Mouse (Mus musculus): ENCODE measurements around the gene Slc1a1. TPM values are rescaled to one million over a fixed set of nuclear protein-coding genes. Genes with fewer than 3 reads are reported as not detected.

Slc1a1 gene
- polyA plus RNA-seq, 1 experiment from 2014 or later, result 11.4 TPM

DNA sequence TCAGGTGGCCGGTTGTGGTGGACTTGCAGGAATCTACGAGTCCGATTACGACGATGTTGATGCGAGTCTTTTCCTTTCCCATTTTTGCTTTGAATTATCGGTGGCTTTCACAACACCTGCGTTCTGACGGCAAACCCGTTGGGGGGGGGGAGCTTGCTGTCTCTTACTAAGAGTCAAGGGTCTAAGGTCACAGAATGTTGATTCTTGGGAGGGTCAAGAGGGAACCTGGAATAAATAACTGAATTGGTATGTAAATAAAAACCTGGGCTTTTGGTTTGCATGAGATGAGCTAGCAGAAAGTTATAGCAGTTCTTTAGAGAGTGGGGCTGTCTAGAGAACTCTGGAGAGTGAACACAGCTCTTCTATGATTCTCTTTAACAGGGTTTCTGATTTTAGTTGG, 28.8 kb downstream of the Slc1a1 start:
- 95% methylated on average over 10 of the region's 10 CpGs for WGBS
- Histone ChIP-seq H3K4me3 (no peak overlapping the region), H3K36me3 (no peaks in the 10 kb centered on the region), H3K9me3 (no peaks in the 10 kb centered on the region), H3K27me3 (replicated peaks) (no peaks in the 10 kb centered on the region), H3K4me2 (replicated peaks) (no peak overlapping the region), H3K27ac (no peak overlapping the region), H3K9ac (no peak overlapping the region), H3K4me1 (0 out of 2 replicates have a peak, but pooled peaks cover 4% of the 10 kb centered on the region)
- no peak for ATAC-seq (ENCODE audit: low FRiP score, low read depth)

DNA sequence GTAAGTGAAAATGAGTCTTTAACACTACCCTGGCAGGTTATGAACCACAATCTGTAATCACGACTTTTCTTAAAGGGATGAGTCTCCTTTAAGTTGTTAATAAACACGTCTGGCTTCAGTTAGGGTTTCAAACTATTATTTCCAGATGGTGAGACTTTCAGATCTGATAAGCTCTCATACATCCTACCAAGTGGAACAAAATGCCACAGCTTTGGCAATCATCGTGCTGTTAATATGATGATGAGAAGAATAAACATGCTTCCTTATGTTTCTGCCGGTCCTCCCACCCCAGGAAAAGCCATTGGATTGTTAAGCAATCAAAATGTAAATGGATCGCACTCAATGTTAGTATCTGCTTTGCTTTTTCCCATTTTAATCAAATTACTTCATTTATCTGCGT, 30.1 kb downstream of the Slc1a1 start:
- Histone ChIP-seq H3K4me3 (no peak overlapping the region), H3K4me2 (replicated peaks) (no peak overlapping the region), H3K9me3 (no peaks in the 10 kb centered on the region), H3K27me3 (replicated peaks) (no peaks in the 10 kb centered on the region), H3K9ac (no peak overlapping the region), H3K4me1 (0 out of 2 replicates have a peak, but pooled peaks cover 4% of the 10 kb centered on the region), H3K27ac (no peak overlapping the region), H3K36me3 (no peaks in the 10 kb centered on the region)
- WGBS, result 74% methylated on average over 6 of the region's 6 CpGs
- no peak for ATAC-seq (ENCODE audit: low FRiP score, low read depth)

DNA sequence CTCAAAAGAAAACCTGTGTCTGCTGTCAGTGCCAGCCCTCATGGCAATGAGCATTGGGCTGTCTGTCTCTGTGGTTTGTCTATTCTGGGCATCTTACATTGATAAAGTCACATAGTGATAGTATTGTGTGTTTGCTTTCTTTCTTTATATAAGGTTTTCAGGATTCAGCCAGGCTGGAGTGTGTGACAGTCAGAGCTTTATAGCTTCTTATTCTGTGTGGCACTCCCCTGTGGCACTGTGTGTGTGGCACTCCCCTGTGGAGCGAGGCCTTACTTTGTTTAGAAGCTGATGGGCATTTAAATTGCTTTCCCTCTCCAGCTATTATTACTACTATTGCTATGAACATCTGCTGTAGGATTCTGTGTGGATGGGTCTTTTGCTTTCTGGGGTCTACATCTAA, 30.7 kb downstream of the Slc1a1 start:
- Histone ChIP-seq H3K4me3 (no peak overlapping the region), H3K27me3 (replicated peaks) (no peaks in the 10 kb centered on the region), H3K36me3 (no peaks in the 10 kb centered on the region), H3K4me1 (0 out of 2 replicates have a peak, but pooled peaks cover 4% of the 10 kb centered on the region), H3K4me2 (replicated peaks) (no peak overlapping the region), H3K27ac (no peak overlapping the region), H3K9me3 (no peaks in the 10 kb centered on the region), H3K9ac (no peak overlapping the region)
- WGBS, result 40% methylated on average over 1 of the region's 1 CpGs
- ATAC-seq (ENCODE audit: low FRiP score, low read depth), result peak; percentile 50; the same call in 1 of the 2 replicates

DNA sequence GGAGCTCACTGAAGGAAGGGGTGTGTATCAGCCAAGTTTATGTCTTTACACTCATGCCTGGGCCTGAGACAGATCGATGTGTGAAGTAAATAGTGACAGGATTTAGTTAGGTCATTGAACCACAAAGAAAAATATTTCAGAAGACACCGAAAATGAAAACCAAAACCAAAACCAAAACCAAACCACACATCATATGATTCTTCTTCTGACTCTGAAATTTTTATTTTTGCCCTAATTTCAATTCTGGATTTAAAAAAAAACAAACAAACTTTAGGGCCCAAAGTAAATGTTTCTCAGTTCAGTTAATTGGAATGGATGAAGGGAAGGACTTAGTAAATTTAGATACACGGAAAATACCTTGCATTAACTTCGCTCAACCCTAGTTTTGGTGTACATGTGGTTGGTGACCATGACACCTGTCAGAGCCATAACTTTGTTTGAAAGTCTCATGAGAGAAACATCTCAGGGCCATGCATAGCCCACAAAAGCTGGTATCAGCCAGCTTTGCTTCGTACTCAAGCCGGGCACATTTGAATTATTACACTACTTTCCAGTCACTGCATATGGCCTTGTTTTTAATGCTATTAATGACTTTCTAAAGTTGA, 34.5 kb downstream of the Slc1a1 start:
- 88% methylated on average over 6 of the region's 6 CpGs for WGBS
- no peak overlapping the region for H3K4me3 ChIP-seq
- ATAC-seq (ENCODE audit: low FRiP score, low read depth), result no peak
- H3K9ac ChIP-seq, result no peak overlapping the region
- H3K4me2 ChIP-seq (replicated peaks), result no peak overlapping the region
- no peaks in the 10 kb centered on the region for H3K27me3 ChIP-seq (replicated peaks)
- 0 out of 2 replicates have a peak, but pooled peaks cover 4% of the 10 kb centered on the region for H3K4me1 ChIP-seq
- H3K9me3 ChIP-seq, result no peaks in the 10 kb centered on the region
- no peak overlapping the region for H3K27ac ChIP-seq
- no peaks in the 10 kb centered on the region for H3K36me3 ChIP-seq

DNA sequence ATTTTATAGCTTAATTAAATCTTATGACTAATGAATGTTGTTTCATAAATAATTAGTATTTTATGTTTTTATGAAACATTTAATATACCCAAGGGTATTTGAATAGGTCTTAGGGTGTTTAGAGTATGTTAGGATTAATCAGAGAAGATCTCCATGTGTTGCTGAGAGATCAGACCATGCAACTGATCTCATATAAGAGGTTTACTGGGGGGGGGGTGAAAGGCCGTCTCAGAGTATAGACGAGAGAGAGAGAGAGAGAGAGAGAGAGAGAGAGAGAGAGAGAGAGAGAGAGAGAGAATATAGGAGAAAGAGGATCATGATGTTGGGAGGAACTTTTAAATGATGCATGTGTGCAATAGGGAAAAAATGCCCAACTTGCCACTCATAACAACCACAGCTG, 35.5 kb downstream of the Slc1a1 start:
- H3K4me1 ChIP-seq, result 0 out of 2 replicates have a peak, but pooled peaks cover 4% of the 10 kb centered on the region
- H3K27me3 ChIP-seq (replicated peaks), result no peaks in the 10 kb centered on the region
- no peak overlapping the region for H3K4me3 ChIP-seq
- no peak overlapping the region for H3K4me2 ChIP-seq (replicated peaks)
- no peaks in the 10 kb centered on the region for H3K9me3 ChIP-seq
- WGBS, result 73% methylated on average over 2 of the region's 2 CpGs
- no peak overlapping the region for H3K27ac ChIP-seq
- H3K36me3 ChIP-seq, result no peaks in the 10 kb centered on the region
- H3K9ac ChIP-seq, result no peak overlapping the region
- ATAC-seq (ENCODE audit: low FRiP score, low read depth), result no peak

DNA sequence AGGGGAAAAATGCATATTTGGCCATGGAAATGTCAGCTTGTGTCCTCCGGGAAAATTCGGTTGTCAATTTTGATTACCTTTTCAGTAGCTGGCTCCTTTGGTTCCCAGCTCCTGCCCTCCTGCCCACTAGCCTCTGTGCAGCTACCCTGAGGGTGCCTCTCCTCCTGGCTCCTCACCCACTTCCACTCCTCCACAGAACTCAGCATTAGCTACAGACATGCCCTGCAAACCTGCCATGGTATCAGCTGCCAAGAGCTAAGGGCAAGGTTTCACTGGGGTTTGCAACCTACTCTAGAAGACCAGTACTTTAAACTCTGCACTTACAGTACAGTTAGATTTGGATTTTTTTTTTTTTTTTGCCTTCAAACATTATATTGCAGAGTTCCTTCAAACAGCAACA, 44.6 kb downstream of the Slc1a1 start:
- H3K36me3 ChIP-seq, result no peaks in the 10 kb centered on the region
- 84% methylated on average over 2 of the region's 2 CpGs for WGBS
- no peak overlapping the region for H3K4me3 ChIP-seq
- H3K4me1 ChIP-seq, result peaks cover 3% of the 10 kb centered on the region; the same call in 1 of the 2 replicates
- H3K9me3 ChIP-seq, result no peaks in the 10 kb centered on the region
- no peak for ATAC-seq (ENCODE audit: low FRiP score, low read depth)
- no peaks in the 10 kb centered on the region for H3K27me3 ChIP-seq (replicated peaks)
- no peak overlapping the region for H3K4me2 ChIP-seq (replicated peaks)
- H3K27ac ChIP-seq, result no peak overlapping the region
- no peak overlapping the region for H3K9ac ChIP-seq

DNA sequence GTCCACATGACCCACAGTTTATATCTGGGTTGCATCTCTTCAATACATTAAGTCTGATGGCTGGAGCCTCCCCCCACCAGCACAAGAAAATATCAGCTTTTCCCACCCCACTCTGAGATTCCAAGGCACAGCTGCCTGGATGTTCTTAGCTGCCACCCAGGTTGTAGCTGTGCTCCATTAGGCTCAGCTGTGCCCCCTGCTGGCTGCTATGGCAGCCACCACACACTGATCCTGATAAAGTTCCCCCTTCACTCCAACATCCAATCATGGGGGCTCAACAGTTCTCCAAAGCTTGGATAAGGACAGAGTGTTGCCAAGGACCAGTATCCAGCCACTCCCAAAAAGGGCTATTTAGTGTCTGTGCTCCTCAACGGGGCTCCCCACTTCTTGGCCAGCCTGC, 48.3 kb downstream of the Slc1a1 start:
- no peak overlapping the region for H3K9ac ChIP-seq
- no peaks in the 10 kb centered on the region for H3K4me1 ChIP-seq
- no peaks in the 10 kb centered on the region for H3K27me3 ChIP-seq (replicated peaks)
- H3K36me3 ChIP-seq, result no peaks in the 10 kb centered on the region
- WGBS, result 72% methylated on average over 1 of the region's 1 CpGs
- H3K27ac ChIP-seq, result no peak overlapping the region
- no peaks in the 10 kb centered on the region for H3K9me3 ChIP-seq
- H3K4me2 ChIP-seq (replicated peaks), result no peak overlapping the region
- no peak overlapping the region for H3K4me3 ChIP-seq
- ATAC-seq (ENCODE audit: low FRiP score, low read depth), result no peak

DNA sequence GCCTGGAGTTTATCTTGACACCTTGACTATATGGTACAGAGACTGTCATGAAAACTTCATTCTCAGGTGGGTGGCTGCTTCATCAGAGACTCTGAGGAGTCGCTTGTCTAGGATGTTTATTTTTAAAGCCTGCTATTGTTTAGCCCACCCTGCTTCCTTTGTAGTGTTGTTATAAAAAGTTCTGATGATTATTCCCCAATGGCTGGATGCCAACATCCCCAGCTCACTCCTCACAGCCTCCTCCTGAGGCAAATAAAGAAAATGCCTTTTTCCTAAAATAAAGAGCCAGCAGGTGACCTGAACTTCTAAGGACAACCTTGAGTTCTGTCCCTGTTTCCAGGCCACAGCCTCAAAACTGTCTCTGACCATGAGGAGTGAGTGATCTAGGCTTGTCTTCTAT, 53.6 kb downstream of the Slc1a1 start:
- 59% methylated on average over 1 of the region's 1 CpGs for WGBS

DNA sequence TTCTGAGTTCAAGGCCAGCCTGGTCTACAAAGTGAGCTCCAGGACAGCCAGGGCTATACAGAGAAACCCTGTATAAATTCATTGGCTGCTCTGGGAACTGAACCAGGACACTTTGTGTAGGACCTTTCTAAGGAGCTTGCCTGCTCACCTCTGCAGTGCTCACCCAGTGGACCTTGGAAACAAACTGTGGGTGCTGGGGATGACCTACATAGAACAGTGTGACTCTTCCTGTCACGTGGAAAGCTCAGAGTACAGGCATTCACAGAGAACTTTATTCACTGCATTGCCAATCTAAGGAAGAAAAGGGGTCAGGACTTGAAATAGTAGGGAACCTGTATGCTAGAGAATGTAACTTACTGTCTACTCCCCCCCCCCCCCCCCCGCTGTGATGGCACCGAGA, 54.4 kb downstream of the Slc1a1 start:
- Histone ChIP-seq H3K9me3 (no peaks in the 10 kb centered on the region), H3K36me3 (no peaks in the 10 kb centered on the region), H3K4me2 (replicated peaks) (no peak overlapping the region), H3K4me1 (peaks cover 11% of the 10 kb centered on the region), H3K27ac (no peak overlapping the region), H3K4me3 (no peak overlapping the region), H3K27me3 (replicated peaks) (no peaks in the 10 kb centered on the region), H3K9ac (no peak overlapping the region)
- no peak for ATAC-seq (ENCODE audit: low FRiP score, low read depth)
- 62% methylated on average over 3 of the region's 3 CpGs for WGBS

More for the DNA sequence above, 53.6 kb downstream of the Slc1a1 start:
- no peak for ATAC-seq (ENCODE audit: low FRiP score, low read depth)
- Histone ChIP-seq H3K4me3 (no peak overlapping the region), H3K27me3 (replicated peaks) (no peaks in the 10 kb centered on the region), H3K4me1 (peaks cover 8% of the 10 kb centered on the region), H3K36me3 (no peaks in the 10 kb centered on the region), H3K27ac (no peak overlapping the region), H3K9ac (no peak overlapping the region), H3K4me2 (replicated peaks) (no peak overlapping the region), H3K9me3 (no peaks in the 10 kb centered on the region)

DNA sequence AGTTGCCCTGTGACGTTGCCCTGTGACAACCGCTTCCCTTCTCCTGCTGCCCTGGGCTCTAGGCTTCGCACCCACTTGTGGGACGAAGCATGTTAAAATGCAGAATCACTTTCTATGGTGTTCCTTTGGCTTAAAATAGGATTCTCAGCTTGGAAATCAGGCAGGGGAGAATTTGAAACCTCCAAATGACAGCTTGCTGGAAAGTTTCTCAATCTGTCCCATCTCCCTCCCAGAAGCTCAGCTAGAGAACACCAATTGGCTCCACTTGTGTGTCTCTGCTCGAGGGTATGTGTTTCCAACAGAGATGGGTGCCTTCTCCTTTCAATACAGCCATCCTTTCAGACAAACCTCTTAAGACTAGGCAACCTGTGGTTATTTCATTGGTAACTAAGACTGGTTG, 56.4 kb downstream of the Slc1a1 start:
- Histone ChIP-seq H3K27ac (no peak overlapping the region), H3K27me3 (replicated peaks) (no peaks in the 10 kb centered on the region), H3K4me1 (peaks cover 11% of the 10 kb centered on the region), H3K4me3 (no peak overlapping the region), H3K9ac (no peak overlapping the region), H3K36me3 (no peaks in the 10 kb centered on the region), H3K9me3 (no peaks in the 10 kb centered on the region), H3K4me2 (replicated peaks) (no peak overlapping the region)
- ATAC-seq (ENCODE audit: low FRiP score, low read depth), result no peak
- WGBS, result 68% methylated on average over 5 of the region's 5 CpGs

DNA sequence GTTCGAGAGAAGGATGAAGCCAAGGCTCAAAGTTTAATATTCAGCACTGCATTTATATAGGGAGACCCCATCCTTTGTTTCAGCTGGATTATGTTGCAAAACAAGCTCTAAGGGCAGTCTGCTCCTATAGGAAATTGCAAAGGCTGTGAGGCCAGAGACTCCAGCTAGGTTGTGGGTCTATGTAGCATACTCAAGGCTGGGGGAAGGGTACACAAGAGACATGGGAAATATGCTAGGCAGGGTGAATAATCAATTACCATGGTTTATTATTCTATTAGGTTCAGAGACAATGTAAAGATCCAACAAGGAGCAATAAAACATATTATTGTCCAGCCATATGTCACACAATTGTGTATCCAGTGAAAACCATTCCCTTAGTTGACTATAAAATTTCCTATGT, 57.0 kb downstream of the Slc1a1 start:
- Histone ChIP-seq H3K36me3 (no peaks in the 10 kb centered on the region), H3K9ac (no peak overlapping the region), H3K4me3 (no peak overlapping the region), H3K27ac (no peak overlapping the region), H3K4me1 (peaks cover 11% of the 10 kb centered on the region), H3K9me3 (no peaks in the 10 kb centered on the region), H3K4me2 (replicated peaks) (no peak overlapping the region), H3K27me3 (replicated peaks) (no peaks in the 10 kb centered on the region)
- 68% methylated on average over 1 of the region's 1 CpGs for WGBS
- ATAC-seq (ENCODE audit: low FRiP score, low read depth), result peak; percentile 68; the same call in 1 of the 2 replicates

DNA sequence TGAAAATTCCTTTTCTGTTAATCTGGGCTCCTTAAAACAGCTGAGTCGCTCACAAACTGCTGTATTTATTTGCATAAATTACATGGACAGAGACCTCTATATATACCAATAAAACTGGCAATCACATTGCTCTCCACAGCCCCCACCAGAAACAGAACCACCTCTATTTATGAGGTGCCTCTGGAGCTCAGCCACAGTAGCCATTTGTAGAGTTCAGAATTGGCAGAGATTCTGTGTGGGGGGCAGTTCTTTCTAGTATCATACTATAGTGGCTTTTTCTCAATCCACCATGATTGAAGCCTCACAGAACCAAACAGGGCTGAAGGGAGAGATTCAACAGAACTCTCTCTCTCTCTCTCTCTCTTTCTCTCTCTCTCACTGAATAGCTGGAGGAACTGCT, 61.8 kb downstream of the Slc1a1 start:
- 60% methylated on average over 1 of the region's 1 CpGs for WGBS

DNA sequence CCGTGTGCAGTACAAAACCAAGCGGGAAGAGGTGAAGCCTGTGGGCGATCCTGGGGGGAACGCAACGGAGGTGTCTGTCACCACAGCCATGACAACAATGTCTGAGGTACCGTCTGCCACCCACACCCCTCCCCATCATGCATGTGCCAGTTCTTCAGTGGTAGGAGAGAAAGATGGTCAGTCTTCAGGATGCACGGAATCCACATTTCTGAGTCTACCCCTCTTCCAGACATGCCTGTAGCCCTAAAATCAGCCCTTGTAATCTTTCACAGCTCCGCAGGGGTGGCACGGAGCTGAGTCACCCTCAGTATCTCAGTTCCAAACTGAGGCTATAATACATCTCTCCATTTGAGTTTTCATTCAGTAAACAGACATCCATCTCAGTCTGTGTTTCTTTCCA, 62.6 kb downstream of the Slc1a1 start:
- H3K4me1 ChIP-seq, result peaks cover 11% of the 10 kb centered on the region
- no peak overlapping the region for H3K27ac ChIP-seq
- H3K4me2 ChIP-seq (replicated peaks), result no peak overlapping the region
- H3K9me3 ChIP-seq, result no peaks in the 10 kb centered on the region
- no peak for ATAC-seq (ENCODE audit: low FRiP score, low read depth)
- no peak overlapping the region for H3K9ac ChIP-seq
- WGBS, result 88% methylated on average over 9 of the region's 9 CpGs
- no peaks in the 10 kb centered on the region for H3K27me3 ChIP-seq (replicated peaks)
- no peak overlapping the region for H3K4me3 ChIP-seq
- no peaks in the 10 kb centered on the region for H3K36me3 ChIP-seq

More for the DNA sequence above, 61.8 kb downstream of the Slc1a1 start:
- no peak overlapping the region for H3K27ac ChIP-seq
- H3K36me3 ChIP-seq, result no peaks in the 10 kb centered on the region
- no peak overlapping the region for H3K9ac ChIP-seq
- H3K27me3 ChIP-seq (replicated peaks), result no peaks in the 10 kb centered on the region
- peaks cover 11% of the 10 kb centered on the region for H3K4me1 ChIP-seq
- ATAC-seq (ENCODE audit: low FRiP score, low read depth), result no peak
- H3K9me3 ChIP-seq, result no peaks in the 10 kb centered on the region
- H3K4me3 ChIP-seq, result no peak overlapping the region
- no peak overlapping the region for H3K4me2 ChIP-seq (replicated peaks)

Measured in neural tube, embryonic 12.5 days (tissue).